ENCODE assay signal across 10 mouse cellular contexts in genomic region chr3:51378665-51378946, GRCm38 (mm10). TPM values are rescaled to one million over a fixed set of nuclear protein-coding genes. Genes with fewer than 3 reads are reported as not detected.
DNase-seq lines count a peak whose midpoint lies in the region; ATAC-seq and TF ChIP-seq lines count a peak whose summit lies in the region.
"Had no signal": no experiment of that assay in that cellular context is flagged by ENCODE, and none has a peak within 500 bp of the region (broad histone marks: within the 10 kb centered on the region; RNA-seq: fewer than 3 reads in every experiment).

No protein-coding gene starts in this region.

- 0 out of 2 replicates have a peak overlapping the region, but pooled peaks have one; percentile 24 for H3K9ac ChIP-seq in forebrain, embryonic 11.5 days (ENCODE audit: low read length)
- H3K9ac ChIP-seq in forebrain, embryonic 14.5 days (ENCODE audit: low read length), result no peak overlapping the region
- no peak overlapping the region for H3K9ac ChIP-seq in lung, postnatal 0 days (replicated peaks; ENCODE audit: low read depth)
- 0 out of 2 replicates have a peak overlapping the region, but pooled peaks have one; percentile 40 for H3K9ac ChIP-seq in limb, embryonic 12.5 days (replicated peaks)

- H3K4me3 ChIP-seq in forebrain, embryonic 11.5 days (ENCODE audit: low read depth, low read length), result no peak overlapping the region
- H3K4me3 ChIP-seq in forebrain, embryonic 14.5 days (ENCODE audit: low read depth, low read length), result no peak overlapping the region
- H3K4me3 ChIP-seq in lung, postnatal 0 days (ENCODE audit: low read depth, low read length), result peak overlapping the region; percentile 45
- H3K4me3 ChIP-seq in limb, embryonic 12.5 days (replicated peaks), result peak overlapping the region; percentile 14
- H3K4me3 ChIP-seq in small intestine, adult 2 months (ENCODE audit: low read depth, low read length), result peak overlapping the region; percentile 56

- no peaks in the 10 kb centered on the region for H3K9me3 ChIP-seq in forebrain, embryonic 11.5 days (ENCODE audit: control insufficient read depth, low read length)
- H3K9me3 ChIP-seq in forebrain, embryonic 14.5 days (replicated peaks; ENCODE audit: control insufficient read depth, low read length), result no peaks in the 10 kb centered on the region
- H3K9me3 ChIP-seq in lung, postnatal 0 days (ENCODE audit: low read length), result no peaks in the 10 kb centered on the region
- no peaks in the 10 kb centered on the region for H3K9me3 ChIP-seq in limb, embryonic 12.5 days

- no peak for ATAC-seq in forebrain, embryonic 11.5 days (replicated peaks; ENCODE audit: low FRiP score)
- no peak for ATAC-seq in forebrain, embryonic 14.5 days
- peak; percentile 31; the same call in 1 of the 2 replicates for ATAC-seq in lung, postnatal 0 days
- no peak for ATAC-seq in limb, embryonic 12.5 days (ENCODE audit: insufficient number of reproducible peaks, insufficient read depth, low FRiP score, low TSS enrichment, low read depth)

- no peak overlapping the region; the same call in 1 of the 2 replicates for H3K4me2 ChIP-seq in forebrain, embryonic 11.5 days (ENCODE audit: low read depth, low read length, severe bottlenecking)
- no peak overlapping the region; the same call in 1 of the 2 replicates for H3K4me2 ChIP-seq in forebrain, embryonic 14.5 days (ENCODE audit: low read length)
- peak overlapping the region; percentile 58 for H3K4me2 ChIP-seq in lung, postnatal 0 days (replicated peaks; ENCODE audit: low read depth, low read length)
- peak overlapping the region; percentile 47 for H3K4me2 ChIP-seq in limb, embryonic 12.5 days

- H3K27ac ChIP-seq in forebrain, embryonic 11.5 days (ENCODE audit: low read depth, low read length), result no peak overlapping the region
- no peak overlapping the region for H3K27ac ChIP-seq in forebrain, embryonic 14.5 days (ENCODE audit: low read depth, low read length)
- 0 out of 2 replicates have a peak overlapping the region, but pooled peaks have one; percentile 32 for H3K27ac ChIP-seq in lung, postnatal 0 days (ENCODE audit: low read length)
- H3K27ac ChIP-seq in limb, embryonic 12.5 days, result no peak overlapping the region
- 0 out of 2 replicates have a peak overlapping the region, but pooled peaks have one; percentile 19 for H3K27ac ChIP-seq in small intestine, adult 2 months (ENCODE audit: insufficient read depth, low read depth, low read length)

- DNase-seq in forebrain, embryonic 11.5 days (ENCODE audit: low spot score), result no peak
- DNase-seq in forebrain, embryonic 14.5 days (ENCODE audit: low spot score), result no peak
- no peak for DNase-seq in lung, postnatal 0 days (ENCODE audit: low spot score)
- DNase-seq in lung, postnatal 4 days, result no peak
- DNase-seq in ovary, postnatal 10 days (ENCODE audit: low spot score), result no peak
- DNase-seq in embryo, embryonic 10.5 days (ENCODE audit: low spot score), result no peak
- DNase-seq: adrenal gland, postnatal 25 days; thymus, adult 18-20 months had no signal

- H3K4me1 ChIP-seq in forebrain, embryonic 11.5 days (replicated peaks; ENCODE audit: control insufficient read depth, insufficient read depth, low read length), result 0 out of 2 replicates have a peak, but pooled peaks cover 2% of the 10 kb centered on the region
- H3K4me1 ChIP-seq in forebrain, embryonic 14.5 days (ENCODE audit: control insufficient read depth, insufficient read depth, low read length), result no peaks in the 10 kb centered on the region
- H3K4me1 ChIP-seq in lung, postnatal 0 days (ENCODE audit: insufficient read depth, low read depth, low read length), result 0 out of 2 replicates have a peak, but pooled peaks cover 4% of the 10 kb centered on the region
- H3K4me1 ChIP-seq in limb, embryonic 12.5 days (replicated peaks), result peaks cover 5% of the 10 kb centered on the region; the same call in 1 of the 2 replicates
- H3K4me1 ChIP-seq in small intestine, adult 2 months (ENCODE audit: control insufficient read depth, insufficient read depth, insufficient read length, low read length), result no peaks in the 10 kb centered on the region

- TF ChIP-seq POLR2A in small intestine, adult 2 months (IDR thresholded peaks at IDR 0.05; ENCODE audit: low read depth, low read length), result no peak

- TF ChIP-seq CTCF in lung, postnatal 0 days (IDR thresholded peaks at IDR 0.05), result no peak
- no peak; the same call in 1 of the 2 replicates for TF ChIP-seq CTCF in small intestine, adult 2 months (IDR thresholded peaks at IDR 0.05; ENCODE audit: extremely low read depth, insufficient read length, insufficient replicate concordance, low read depth, low read length)

- H3K36me3 ChIP-seq in forebrain, embryonic 11.5 days (ENCODE audit: control insufficient read depth, insufficient read depth, low read length), result no peaks in the 10 kb centered on the region
- H3K36me3 ChIP-seq in forebrain, embryonic 14.5 days (ENCODE audit: control insufficient read depth, insufficient read depth, low read length), result no peaks in the 10 kb centered on the region
- H3K36me3 ChIP-seq in lung, postnatal 0 days (ENCODE audit: insufficient read depth, low read length), result no peaks in the 10 kb centered on the region
- no peaks in the 10 kb centered on the region for H3K36me3 ChIP-seq in limb, embryonic 12.5 days
- H3K36me3 ChIP-seq in small intestine, adult 2 months (ENCODE audit: control insufficient read depth, insufficient read depth, low read length), result no peaks in the 10 kb centered on the region

- TF ChIP-seq EP300 in lung, postnatal 0 days (IDR thresholded peaks at IDR 0.05), result no peak

- H3K27me3 ChIP-seq in forebrain, embryonic 11.5 days (ENCODE audit: control insufficient read depth, insufficient read depth, low read length), result no peaks in the 10 kb centered on the region
- H3K27me3 ChIP-seq in forebrain, embryonic 14.5 days (replicated peaks; ENCODE audit: control insufficient read depth, insufficient read depth, low read length), result no peaks in the 10 kb centered on the region
- no peaks in the 10 kb centered on the region for H3K27me3 ChIP-seq in lung, postnatal 0 days (replicated peaks; ENCODE audit: insufficient read depth, low read length)
- H3K27me3 ChIP-seq in limb, embryonic 12.5 days, result no peaks in the 10 kb centered on the region
- H3K27me3 ChIP-seq in small intestine, adult 2 months (ENCODE audit: control insufficient read depth, insufficient read depth, low read length), result no peaks in the 10 kb centered on the region

- 89% methylated on average over 3 of the region's 3 CpGs for WGBS in forebrain, embryonic 11.5 days
- 83% methylated on average over 3 of the region's 3 CpGs for WGBS in forebrain, embryonic 14.5 days
- WGBS in lung, postnatal 0 days, result 71% methylated on average over 3 of the region's 3 CpGs
- WGBS in limb, embryonic 12.5 days, result 73% methylated on average over 3 of the region's 3 CpGs
- WGBS in small intestine, adult 2 months, result 70% methylated on average over 3 of the region's 3 CpGs

RNA-seq across cellular contexts. Expression of gene Mgarp, which starts 17.9 kb away (rescaled TPM):
- 5.2 and 8.4 TPM in 2 replicates for polyA plus RNA-seq in forebrain, embryonic 11.5 days (2014; fragmentation: Nextera tagmentation; extraction: Ambion mirVana)
- 0.56 and 0.77 TPM in 2 replicates for polyA plus RNA-seq in forebrain, embryonic 14.5 days (2014; fragmentation: Nextera tagmentation; extraction: Ambion mirVana)
- not detected in 2 replicates for polyA plus RNA-seq in lung, postnatal 0 days (2015; fragmentation: Nextera tagmentation; extraction: Ambion mirVana)
- 3.8 and 4.8 TPM in 2 replicates for polyA plus RNA-seq in limb, embryonic 12.5 days (2016; fragmentation: Nextera tagmentation; extraction: Ambion mirVana)
- polyA plus RNA-seq in small intestine, adult 2 months (2012; rRNA removed), result 0.37 TPM in 1 of 2 replicates, not detected in the other

RNA-seq across cellular contexts. Expression of gene Ndufc1, which starts 30.2 kb away (rescaled TPM):
- 628 and 672 TPM in 2 replicates for polyA plus RNA-seq in forebrain, embryonic 11.5 days (2014; fragmentation: Nextera tagmentation; extraction: Ambion mirVana)
- polyA plus RNA-seq in forebrain, embryonic 14.5 days (2014; fragmentation: Nextera tagmentation; extraction: Ambion mirVana), result 715 and 875 TPM in 2 replicates
- 498 and 517 TPM in 2 replicates for polyA plus RNA-seq in lung, postnatal 0 days (2015; fragmentation: Nextera tagmentation; extraction: Ambion mirVana)
- polyA plus RNA-seq in limb, embryonic 12.5 days (2016; fragmentation: Nextera tagmentation; extraction: Ambion mirVana), result 737 and 751 TPM in 2 replicates
- polyA plus RNA-seq in small intestine, adult 2 months (2012; rRNA removed), result 81.3 and 208 TPM in 2 replicates

RNA-seq across cellular contexts. Expression of gene Naa15, which starts 36.3 kb away (rescaled TPM):
- 61.5 and 62.6 TPM in 2 replicates for polyA plus RNA-seq in forebrain, embryonic 11.5 days (2014; fragmentation: Nextera tagmentation; extraction: Ambion mirVana)
- polyA plus RNA-seq in forebrain, embryonic 14.5 days (2014; fragmentation: Nextera tagmentation; extraction: Ambion mirVana), result 26.6 and 37.4 TPM in 2 replicates
- polyA plus RNA-seq in lung, postnatal 0 days (2015; fragmentation: Nextera tagmentation; extraction: Ambion mirVana), result 12.7 and 16.9 TPM in 2 replicates
- polyA plus RNA-seq in limb, embryonic 12.5 days (2016; fragmentation: Nextera tagmentation; extraction: Ambion mirVana), result 60.5 and 60.6 TPM in 2 replicates
- 0.37 and 0.77 TPM in 2 replicates for polyA plus RNA-seq in small intestine, adult 2 months (2012; rRNA removed)

RNA-seq across cellular contexts. Expression of gene Elf2, which starts 38.1 kb away (rescaled TPM):
- polyA plus RNA-seq in forebrain, embryonic 11.5 days (2014; fragmentation: Nextera tagmentation; extraction: Ambion mirVana), result 46.7 and 48.3 TPM in 2 replicates
- polyA plus RNA-seq in forebrain, embryonic 14.5 days (2014; fragmentation: Nextera tagmentation; extraction: Ambion mirVana), result 37.2 and 49.9 TPM in 2 replicates
- polyA plus RNA-seq in lung, postnatal 0 days (2015; fragmentation: Nextera tagmentation; extraction: Ambion mirVana), result 55.8 and 62.6 TPM in 2 replicates
- polyA plus RNA-seq in limb, embryonic 12.5 days (2016; fragmentation: Nextera tagmentation; extraction: Ambion mirVana), result 56.6 and 59.3 TPM in 2 replicates
- 10.6 and 21.2 TPM in 2 replicates for polyA plus RNA-seq in small intestine, adult 2 months (2012; rRNA removed)

Comparison
In these comparisons a context has a peak if more than half of its experiments do, and no peak if none do; other contexts are left out.
1. H3K9ac ChIP-seq: peak in forebrain, embryonic 11.5 days (single experiment) and limb, embryonic 12.5 days (single experiment); none in forebrain, embryonic 14.5 days (single experiment) and lung, postnatal 0 days (single experiment).
2. H3K27ac ChIP-seq: peak in lung, postnatal 0 days (single experiment) and small intestine, adult 2 months (single experiment); none in forebrain, embryonic 11.5 days (single experiment), forebrain, embryonic 14.5 days (single experiment) and limb, embryonic 12.5 days (single experiment).
3. H3K4me2 ChIP-seq: peak in lung, postnatal 0 days (single experiment) and limb, embryonic 12.5 days (single experiment); none in forebrain, embryonic 11.5 days (single experiment) and forebrain, embryonic 14.5 days (single experiment).
4. H3K4me3 ChIP-seq: peak in lung, postnatal 0 days (single experiment), limb, embryonic 12.5 days (single experiment) and small intestine, adult 2 months (single experiment); none in forebrain, embryonic 11.5 days (single experiment) and forebrain, embryonic 14.5 days (single experiment).